Mouse (Mus musculus) limb, embryonic 12.5 days (tissue): ENCODE measurements around the gene L2hgdh. TPM values are rescaled to one million over a fixed set of nuclear protein-coding genes. Genes with fewer than 3 reads are reported as not detected.
A peak's percentile ranks its signal among the peaks of the same experiment; 100 is the strongest.
"Not testable (repeated sequence)": the region's sequence is repeated elsewhere in the genome, so short reads cannot be mapped to it uniquely, and the experiment has no call there.

ENCODE experiments used
- ATAC-seq: fragments of 200-750 bp; cut with Nextera tagmentation; 2 replicates; pipeline ENCODE4 v1.8.0; 2017; ENCODE audit warnings: low read depth, moderate TSS enrichment; ENCODE audit not compliant: insufficient number of reproducible peaks, insufficient read depth, low FRiP score, low TSS enrichment
- H3K27ac ChIP-seq: fragments of 300-500 bp; sonication (generic); 2 replicates; pipeline ENCODE4 v1.5.1; 2016; ENCODE audit warnings: mild to moderate bottlenecking, moderate library complexity
- H3K27me3 ChIP-seq: fragments of 300-500 bp; sonication (generic); 2 replicates; pipeline ENCODE4 v1.6.1; 2016; ENCODE audit warnings: mild to moderate bottlenecking, moderate library complexity
- H3K36me3 ChIP-seq: fragments of 300-500 bp; sonication (generic); 2 replicates; pipeline ENCODE4 v1.6.1; 2016; ENCODE audit warnings: mild to moderate bottlenecking, moderate library complexity
- H3K4me1 ChIP-seq: fragments of 300-500 bp; sonication (generic); replicated peaks from 2 replicates; pipeline ENCODE4 v1.6.1; 2016
- H3K4me2 ChIP-seq: fragments of 300-500 bp; sonication (generic); 2 replicates; pipeline ENCODE4 v1.6.1; 2016; ENCODE audit warnings: mild to moderate bottlenecking, moderate library complexity
- H3K4me3 ChIP-seq: fragments of 300-500 bp; sonication (generic); replicated peaks from 2 replicates; pipeline ENCODE4 v1.5.1; 2016; ENCODE audit warnings: mild to moderate bottlenecking
- H3K9ac ChIP-seq: fragments of 300-500 bp; sonication (generic); replicated peaks from 2 replicates; pipeline ENCODE4 v1.6.1; 2016; ENCODE audit warnings: mild to moderate bottlenecking, moderate library complexity
- H3K9me3 ChIP-seq: fragments of 300-500 bp; sonication (generic); 2 replicates; pipeline ENCODE4 v1.6.1; 2016; ENCODE audit warnings: mild to moderate bottlenecking, moderate library complexity
- WGBS: fragments of 180-500 bp; shearing (Covaris S2); methylation state at CpG from one replicate; pipeline ENCODE4 v1.1.7; 2016; 5-methylcytosine and 5-hydroxymethylcytosine counted together
- microRNA counts: library from miRNA; unstranded; fragments of <30 nt; microRNA quantifications from one replicate; lab custom pipeline; 2017
- microRNA-seq: library from miRNA; unstranded; fragments of <30 nt; microRNA quantifications from one replicate; pipeline ENCODE4, GENCODE M21; 2017
- polyA plus RNA-seq: library from polyadenylated mRNA; unstranded; fragments of >200 nt; fragmentation: Nextera tagmentation; extraction: Ambion mirVana; gene quantifications from 2 replicates; pipeline ENCODE4 v1.2.1, GENCODE M21; 2016

The L2hgdh gene
- polyA plus RNA-seq, 1 experiment from 2014 or later = 22.3 TPM

DNA sequence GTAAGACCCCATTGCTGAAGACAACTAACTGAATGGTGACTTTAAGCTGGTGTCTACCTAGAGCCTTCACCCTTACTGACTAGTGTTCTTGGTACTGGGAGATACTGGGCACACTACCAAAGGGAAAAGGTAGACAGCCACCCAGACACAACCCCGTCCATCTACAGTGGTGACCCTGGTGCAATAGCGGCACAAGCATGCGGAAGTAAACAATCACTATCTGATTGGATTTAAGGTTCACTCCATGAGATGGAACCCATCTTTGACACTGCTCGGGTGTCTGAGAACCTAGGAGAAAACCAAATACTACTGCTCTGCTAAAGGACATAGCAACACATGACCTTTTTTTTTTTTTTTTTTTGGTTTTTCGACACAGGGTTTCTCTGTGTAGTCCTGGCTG is 63.0 kb downstream of the L2hgdh start:
- Histone ChIP-seq H3K36me3 (peaks cover 5% of the 10 kb centered on the region; the same call in 1 of the 2 replicates), H3K9ac (no peak overlapping the region), H3K27me3 (no peaks in the 10 kb centered on the region), H3K27ac (no peak overlapping the region), H3K4me1 (no peaks in the 10 kb centered on the region), H3K9me3 (peaks cover 3% of the 10 kb centered on the region; the same call in 1 of the 2 replicates), H3K4me3 (no peak overlapping the region), H3K4me2 (no peak overlapping the region)
- WGBS = 92% methylated on average over 5 of the region's 5 CpGs
- no peak for ATAC-seq

DNA sequence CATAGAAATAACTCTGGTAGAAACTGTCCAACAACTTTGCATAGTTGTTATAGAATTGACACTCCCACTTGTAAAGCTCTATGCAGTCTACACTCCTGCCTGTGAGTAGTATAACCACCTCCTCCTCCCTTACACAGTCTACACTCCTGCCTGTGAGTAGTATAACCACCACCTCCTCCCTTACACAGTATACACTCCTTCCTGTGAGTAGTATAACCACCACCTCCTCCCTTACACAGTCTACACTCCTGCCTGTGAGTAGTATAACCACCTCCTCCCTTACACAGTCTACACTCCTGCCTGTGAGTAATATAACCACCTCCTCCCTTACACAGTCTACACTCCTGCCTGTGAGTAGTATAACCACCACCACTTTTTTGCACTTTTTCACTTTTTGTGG is 70.7 kb downstream of the L2hgdh start:
- not testable (repeated sequence) for H3K4me3 ChIP-seq, H3K9me3 ChIP-seq, H3K27me3 ChIP-seq, H3K4me1 ChIP-seq, H3K9ac ChIP-seq, H3K4me2 ChIP-seq, H3K27ac ChIP-seq
- H3K36me3 ChIP-seq = peaks cover 36% of the 10 kb centered on the region
- ATAC-seq = peak; percentile 87

DNA sequence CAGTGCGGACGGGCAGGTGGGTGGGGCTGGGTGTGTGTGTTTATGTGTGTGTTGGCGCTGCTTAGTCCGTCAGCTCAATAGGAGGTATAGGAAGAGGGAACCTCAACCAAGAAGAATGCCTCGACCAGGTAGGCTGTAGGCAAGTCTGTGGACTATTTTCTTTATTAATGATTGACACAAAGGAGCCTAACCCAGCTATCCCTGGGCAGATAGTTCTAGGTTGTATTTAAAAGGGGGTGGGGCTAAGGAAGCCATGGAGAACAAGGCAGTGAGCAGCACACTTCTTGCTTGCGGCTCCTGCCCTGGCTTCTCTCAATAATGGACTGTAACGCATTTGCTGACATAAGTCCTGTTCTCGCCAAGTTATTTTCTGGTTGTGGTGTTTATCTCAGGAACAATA is 75.2 kb downstream of the L2hgdh start:
- ATAC-seq = no peak
- Histone ChIP-seq H3K4me2 (no peak overlapping the region), H3K27me3 (no peaks in the 10 kb centered on the region), H3K4me3 (no peak overlapping the region), H3K9me3 (no peaks in the 10 kb centered on the region), H3K9ac (no peak overlapping the region), H3K4me1 (no peaks in the 10 kb centered on the region), H3K36me3 (peaks cover 64% of the 10 kb centered on the region), H3K27ac (no peak overlapping the region)
- WGBS = 89% methylated on average over 8 of the region's 8 CpGs

- ATAC-seq = no peak
- Histone ChIP-seq H3K9ac (no peak overlapping the region), H3K4me1 (no peaks in the 10 kb centered on the region), H3K27me3 (no peaks in the 10 kb centered on the region), H3K27ac (no peak overlapping the region), H3K4me2 (no peak overlapping the region), H3K4me3 (no peak overlapping the region), H3K9me3 (no peaks in the 10 kb centered on the region), H3K36me3 (peaks cover 48% of the 10 kb centered on the region)
- 88% methylated on average over 8 of the region's 8 CpGs for WGBS
Observed at GRCm38 (mm10) chr12:69645821-69646616, 78.7 kb downstream of the L2hgdh start.

GRCm38 (mm10) chr12:69644877-69645276 is 79.8 kb downstream of the L2hgdh start:
- Histone ChIP-seq H3K9ac (no peak overlapping the region), H3K9me3 (no peaks in the 10 kb centered on the region), H3K27ac (no peak overlapping the region), H3K4me2 (no peak overlapping the region), H3K4me1 (no peaks in the 10 kb centered on the region), H3K27me3 (no peaks in the 10 kb centered on the region), H3K4me3 (no peak overlapping the region), H3K36me3 (peaks cover 50% of the 10 kb centered on the region)
- no peak for ATAC-seq
- 84% methylated on average over 3 of the region's 3 CpGs for WGBS

GRCm38 (mm10) chr12:69642877-69643276 is 81.8 kb downstream of the L2hgdh start:
- WGBS = 89% methylated on average over 5 of the region's 5 CpGs
- H3K4me3 ChIP-seq = no peak overlapping the region
- no peak for ATAC-seq
- H3K4me2 ChIP-seq = no peak overlapping the region
- H3K27me3 ChIP-seq = no peaks in the 10 kb centered on the region
- H3K9me3 ChIP-seq = no peaks in the 10 kb centered on the region
- H3K9ac ChIP-seq = no peak overlapping the region
- H3K27ac ChIP-seq = no peak overlapping the region
- no peaks in the 10 kb centered on the region for H3K4me1 ChIP-seq
- H3K36me3 ChIP-seq = peaks cover 47% of the 10 kb centered on the region

MicroRNAs within 50 kb of the gene (microRNA counts, 519-probe panel; counts per million panel counts)
- microRNA mmu-miR-681 (lab: Ali Mortazavi, UCI) = not detected

Small RNA genes lying within 50 kb of the gene (microRNA-seq; reads per million reads assigned to microRNA genes)
- not detected for gene Mir681

Other genes with a start within 250 kb of the L2hgdh start
- gene Vcpkmt, start 141.8 kb downstream of the L2hgdh start, polyA plus RNA-seq = 32.1 and 38.2 TPM in 2 replicates
- 9.4 and 9.9 TPM in 2 replicates for gene Sos2, start 43.0 kb downstream of the L2hgdh start, polyA plus RNA-seq
- gene Atp5s, start 77 bp upstream of the L2hgdh start, polyA plus RNA-seq = 28.1 and 33.4 TPM in 2 replicates
- 0.88 and 1.2 TPM in 2 replicates for gene Cdkl1, start 66.4 kb upstream of the L2hgdh start, polyA plus RNA-seq
- 5.3 and 5.4 TPM in 2 replicates for gene Atl1, start 167.7 kb upstream of the L2hgdh start, polyA plus RNA-seq
- gene Map4k5, start 168.3 kb upstream of the L2hgdh start, polyA plus RNA-seq = 48.2 and 51.1 TPM in 2 replicates